In genomic region chr5:148554701-148555100, GRCm38 (mm10) we compare ENCODE assay signal across 8 mouse cellular contexts. TPM values are rescaled to one million over a fixed set of nuclear protein-coding genes. Genes with fewer than 3 reads are reported as not detected.
DNase-seq lines count a peak whose midpoint lies in the region; ATAC-seq lines count a peak whose summit lies in the region.
"Had no signal": no experiment of that assay in that cellular context is flagged by ENCODE, and none has a peak within 500 bp of the region (broad histone marks: within the 10 kb centered on the region; RNA-seq: fewer than 3 reads in every experiment).

No protein-coding gene starts in this region.

- ATAC-seq in CD4-positive, CD25-positive, alpha-beta regulatory T cell, adult 4 months = peak; percentile 26
- no peak for ATAC-seq in hindbrain, embryonic 14.5 days (ENCODE audit: low FRiP score)
- no peak for ATAC-seq in midbrain, embryonic 14.5 days (ENCODE audit: low FRiP score, low TSS enrichment)

- H3K4me1 ChIP-seq in hindbrain, embryonic 14.5 days (replicated peaks; ENCODE audit: control insufficient read depth, insufficient read depth, low read length) = peaks cover 21% of the 10 kb centered on the region
- peaks cover 19% of the 10 kb centered on the region for H3K4me1 ChIP-seq in midbrain, embryonic 14.5 days (ENCODE audit: control insufficient read depth, insufficient read depth, low read length)

- peak overlapping the region; percentile 50 for H3K4me2 ChIP-seq in hindbrain, embryonic 14.5 days (replicated peaks)
- peak overlapping the region; percentile 43 for H3K4me2 ChIP-seq in midbrain, embryonic 14.5 days (ENCODE audit: low read length)

- H3K36me3 ChIP-seq in hindbrain, embryonic 14.5 days (replicated peaks; ENCODE audit: control insufficient read depth, insufficient read depth) = no peaks in the 10 kb centered on the region
- no peaks in the 10 kb centered on the region for H3K36me3 ChIP-seq in midbrain, embryonic 14.5 days (ENCODE audit: control insufficient read depth, insufficient read depth, low read length)

- 0 out of 2 replicates have a peak overlapping the region, but pooled peaks have one; percentile 12 for H3K4me3 ChIP-seq in hindbrain, embryonic 14.5 days (replicated peaks; ENCODE audit: low read length)
- H3K4me3 ChIP-seq in midbrain, embryonic 14.5 days (replicated peaks; ENCODE audit: low read depth, low read length) = peak overlapping the region; percentile 13; the same call in 1 of the 2 replicates
- H3K4me3 ChIP-seq: erythroblast, embryonic 14.5 days had no signal

- 2% methylated on average over 16 of the region's 16 CpGs for WGBS in hindbrain, embryonic 14.5 days
- WGBS in midbrain, embryonic 14.5 days = 2% methylated on average over 16 of the region's 16 CpGs

- peak; percentile 77 for DNase-seq in ES-CJ7 (ENCODE audit: low read depth, low spot score)
- no peak for DNase-seq in hindbrain, embryonic 14.5 days (ENCODE audit: low spot score)
- peak; percentile 46 for DNase-seq in midbrain, embryonic 14.5 days
- no peak for DNase-seq in right cerebral cortex, postnatal 36 days (ENCODE audit: low spot score in 2 of 2)
- DNase-seq in kidney, adult 18-20 months = no peak
- DNase-seq in left cerebral cortex, adult 9 months (ENCODE audit: low spot score in 2 of 2) = no peak

- no peaks in the 10 kb centered on the region for H3K9me3 ChIP-seq in hindbrain, embryonic 14.5 days (ENCODE audit: control insufficient read depth, low read length)
- H3K9me3 ChIP-seq in midbrain, embryonic 14.5 days (ENCODE audit: control insufficient read depth, low read length) = no peaks in the 10 kb centered on the region

- no peak overlapping the region for H3K27ac ChIP-seq in hindbrain, embryonic 14.5 days
- no peak overlapping the region for H3K27ac ChIP-seq in midbrain, embryonic 14.5 days (replicated peaks; ENCODE audit: low read depth, low read length)

- H3K9ac ChIP-seq in hindbrain, embryonic 14.5 days = peak overlapping the region; percentile 18; the same call in 1 of the 2 replicates
- H3K9ac ChIP-seq in midbrain, embryonic 14.5 days (replicated peaks; ENCODE audit: low read length) = 0 out of 2 replicates have a peak overlapping the region, but pooled peaks have one; percentile 1

- 0 out of 2 replicates have a peak, but pooled peaks cover 3% of the 10 kb centered on the region for H3K27me3 ChIP-seq in hindbrain, embryonic 14.5 days (ENCODE audit: control insufficient read depth, insufficient read depth, low read length)
- no peaks in the 10 kb centered on the region; the same call in 1 of the 2 replicates for H3K27me3 ChIP-seq in midbrain, embryonic 14.5 days (ENCODE audit: control insufficient read depth, insufficient read depth, low read length)

RNA-seq across cellular contexts. Expression of gene Ubl3, which starts 2.1 kb away (rescaled TPM):
- 100 to 1,000 TPM in 1 of 2 experiments, 10 to 100 TPM in 1; 85.9 to 102 TPM for polyA plus RNA-seq in CD4-positive, CD25-positive, alpha-beta regulatory T cell, adult 4 months (2017; shearing (Covaris generic))
- 102 and 114 TPM in 2 replicates for polyA plus RNA-seq in hindbrain, embryonic 14.5 days (2014; fragmentation: Nextera tagmentation; extraction: Ambion mirVana)
- polyA plus RNA-seq in midbrain, embryonic 14.5 days (2014; fragmentation: Nextera tagmentation; extraction: Ambion mirVana) = 75.7 and 87.9 TPM in 2 replicates

Comparison
In these comparisons a context has a peak if more than half of its experiments do, and no peak if none do; other contexts are left out.
1. DNase-seq: peak in ES-CJ7 (single experiment) and midbrain, embryonic 14.5 days (single experiment); none in hindbrain, embryonic 14.5 days (single experiment), right cerebral cortex, postnatal 36 days (0 of 2), kidney, adult 18-20 months (single experiment) and left cerebral cortex, adult 9 months (0 of 2).